Mouse (Mus musculus) liver, embryonic 14.5 days (tissue): ENCODE data around the gene Nav2.

Experiments used
- CTCF ChIP-seq: IDR thresholded peaks from 2 replicates; pipeline ENCODE4 v1.5.1; 2016; ENCODE audit warnings: antibody characterized with exemption, low read depth, control low read depth
- EP300 ChIP-seq: IDR thresholded peaks from 2 replicates; pipeline ENCODE4 v1.6.1; 2016; ENCODE audit warnings: antibody characterized with exemption, low read depth

GRCm38 (mm10) chr7:48998097-48998496 lies 89.6 kb downstream of the Nav2 start:
- TF ChIP-seq CTCF (no peak), EP300 (no peak)
